Mouse (Mus musculus) c-Kit-positive CD71-positive TER-119-positive erythroid progenitor cells, embryonic 14.5 days (primary cell): ENCODE results near the gene Sox6.
"Not testable (repeated sequence)": the region's sequence is repeated elsewhere in the genome, so short reads cannot be mapped to it uniquely, and the experiment has no call there.

Source experiments
- DNase-seq: peaks from one replicate; pipeline ENCODE4 v3.0.0-alpha.2; 2013; ENCODE audit warnings: low spot score

Sox6 gene

DNA sequence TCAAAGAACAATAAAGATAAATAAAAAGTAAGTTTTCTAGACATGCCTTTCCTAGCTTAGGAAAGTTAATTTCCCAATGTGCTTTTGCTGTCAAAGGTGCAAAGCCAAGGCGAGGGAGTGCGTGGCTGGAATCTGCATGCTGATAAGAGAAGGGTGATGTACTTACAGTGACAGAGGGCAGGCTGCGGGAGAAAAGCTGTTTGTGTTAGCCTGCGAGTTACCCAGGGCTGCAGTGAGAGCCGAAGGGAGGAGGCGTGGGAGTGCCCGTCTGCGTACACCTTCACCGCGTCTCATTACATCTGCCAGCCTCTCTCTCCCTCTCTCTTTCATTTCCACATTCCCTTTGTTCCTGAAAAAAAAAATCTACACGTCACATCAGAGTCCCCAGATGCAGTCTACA, at the start of gene Sox6:
Gene Sox6, minus strand, starts transcription at position 286 of the 400 bp plus-strand sequence.
- no peak for DNase-seq

- not testable (repeated sequence) for DNase-seq
Measured at GRCm38 (mm10) chr7:116084366-116084765, 45.8 kb upstream of the Sox6 start, which contains the start of gene Gm4353. Gm4353 (minus strand) TSS chr7:116084635.

- DNase-seq: no peak
Measured at GRCm38 (mm10) chr7:116060739-116061138, 22.1 kb upstream of the Sox6 start.

- no peak for DNase-seq
Measured at GRCm38 (mm10) chr7:116040470-116041019, 1.9 kb upstream of the Sox6 start.

DNA sequence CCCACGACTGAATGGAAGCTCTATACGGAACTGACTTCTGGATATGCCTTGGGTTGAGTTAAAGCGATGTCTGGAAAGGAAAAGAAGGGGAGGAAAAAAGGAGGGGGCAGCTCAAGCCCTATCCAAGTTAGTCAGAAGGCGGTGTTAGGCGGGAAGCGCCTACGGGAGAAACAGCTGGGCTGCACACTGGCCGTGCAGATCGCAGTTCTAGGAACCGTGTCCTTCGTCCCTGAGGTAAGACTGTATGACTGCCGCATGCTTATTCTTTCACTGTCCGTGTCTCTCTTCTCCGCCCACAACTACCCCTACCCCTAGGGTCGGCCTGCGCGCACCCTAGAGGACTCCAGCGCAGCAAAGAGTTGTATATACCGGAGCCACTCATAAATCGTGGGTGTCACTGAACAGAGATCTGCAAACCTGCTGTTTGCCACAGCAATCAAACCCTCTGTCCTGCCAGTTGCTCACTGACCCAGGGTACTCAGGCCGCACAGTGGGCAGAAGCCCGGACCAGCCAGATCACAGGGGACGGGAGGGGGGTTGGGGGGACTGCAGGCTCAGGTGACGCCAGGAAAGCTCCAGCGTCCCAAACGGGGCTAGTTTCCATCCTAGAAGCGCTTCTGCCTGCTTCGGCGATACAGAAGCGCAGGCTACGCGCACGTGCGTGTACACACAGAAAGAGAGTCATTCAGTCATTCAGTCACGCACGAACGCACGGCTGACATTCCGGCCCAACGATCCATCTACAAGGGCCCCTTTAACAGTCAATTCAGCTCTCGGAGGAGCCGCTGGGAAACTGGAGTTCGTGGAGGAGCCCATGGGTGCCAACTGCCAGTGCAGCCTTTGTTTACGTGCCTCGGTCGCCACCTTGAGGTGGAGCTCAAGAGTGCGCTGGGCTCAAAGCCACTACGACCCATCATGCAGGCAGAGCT, 1.2 kb upstream of the Sox6 start:
- DNase-seq: peak; percentile 71

DNA sequence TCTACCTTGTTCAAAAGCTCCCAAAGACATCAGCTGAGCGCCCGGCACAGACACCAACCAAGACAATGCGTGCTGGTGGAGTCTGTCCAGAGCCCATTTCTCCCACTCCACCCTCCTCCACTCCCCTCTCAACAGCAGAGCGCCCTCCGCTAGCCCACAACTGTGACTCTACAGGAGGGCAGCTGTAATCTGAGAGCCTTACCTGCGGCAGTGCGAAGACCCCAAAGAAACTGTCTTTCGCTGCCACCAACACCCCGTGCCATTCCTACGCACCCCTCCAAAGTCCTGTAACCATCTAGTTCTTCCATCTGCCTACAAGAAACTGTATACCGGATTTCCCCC, 571 bp upstream of the Sox6 start, which contains the start of gene 1110004F10Rik:
Gene 1110004F10Rik, plus strand, starts transcription at position 202 of the 342 bp plus-strand sequence.
- no peak for DNase-seq

- no peak for DNase-seq
Measured at GRCm38 (mm10) chr7:116038024-116038423, 572 bp downstream of the Sox6 start.

DNA sequence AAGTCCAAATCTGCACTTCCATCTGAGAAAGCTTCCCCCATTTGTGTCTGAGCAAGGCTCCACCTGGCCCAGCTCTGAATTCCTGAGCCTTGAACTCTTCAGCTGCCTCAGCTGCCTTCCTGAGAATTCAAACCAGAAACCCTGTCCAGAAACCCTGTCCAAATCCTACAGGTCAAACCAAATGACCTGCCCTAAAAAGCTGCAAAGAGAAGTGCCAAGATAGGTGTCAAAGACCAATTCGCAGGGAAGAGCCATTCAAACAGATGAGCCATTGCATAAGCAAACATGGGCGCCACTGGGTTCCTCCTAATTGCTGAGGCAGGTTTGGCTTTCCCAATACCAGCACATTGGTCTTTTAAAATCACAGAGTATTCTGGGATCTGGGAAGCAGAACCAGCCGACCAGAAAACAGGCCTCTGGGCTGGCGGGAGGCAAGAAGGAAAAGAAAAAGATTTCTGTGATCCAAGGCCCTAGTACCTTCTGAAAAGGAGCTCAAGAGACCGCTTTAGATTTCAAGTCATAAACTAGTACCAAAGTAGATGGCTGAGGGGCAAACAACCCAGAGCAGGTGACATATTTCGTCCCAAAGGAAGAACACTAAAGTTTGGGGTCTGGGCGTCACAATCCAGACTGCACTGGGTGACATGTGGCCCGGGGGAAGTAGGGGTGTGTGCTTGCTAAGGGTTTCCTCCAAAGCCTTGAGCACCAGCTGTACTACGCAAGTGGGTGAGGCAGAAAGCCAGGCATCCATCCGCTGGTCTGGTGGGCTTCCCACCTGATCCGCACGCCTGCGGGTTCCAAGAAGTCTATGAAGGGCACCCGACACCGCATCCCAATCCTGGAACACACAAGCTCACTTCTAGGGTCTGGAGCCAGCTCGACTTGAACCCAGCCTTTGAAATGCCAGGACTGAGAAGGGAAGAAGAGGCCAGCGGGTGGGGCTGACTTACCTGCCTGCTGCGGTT, 1.7 kb downstream of the Sox6 start:
- DNase-seq: no peak

- no peak for DNase-seq
Measured at GRCm38 (mm10) chr7:116035504-116035903, 3.1 kb downstream of the Sox6 start.

DNA sequence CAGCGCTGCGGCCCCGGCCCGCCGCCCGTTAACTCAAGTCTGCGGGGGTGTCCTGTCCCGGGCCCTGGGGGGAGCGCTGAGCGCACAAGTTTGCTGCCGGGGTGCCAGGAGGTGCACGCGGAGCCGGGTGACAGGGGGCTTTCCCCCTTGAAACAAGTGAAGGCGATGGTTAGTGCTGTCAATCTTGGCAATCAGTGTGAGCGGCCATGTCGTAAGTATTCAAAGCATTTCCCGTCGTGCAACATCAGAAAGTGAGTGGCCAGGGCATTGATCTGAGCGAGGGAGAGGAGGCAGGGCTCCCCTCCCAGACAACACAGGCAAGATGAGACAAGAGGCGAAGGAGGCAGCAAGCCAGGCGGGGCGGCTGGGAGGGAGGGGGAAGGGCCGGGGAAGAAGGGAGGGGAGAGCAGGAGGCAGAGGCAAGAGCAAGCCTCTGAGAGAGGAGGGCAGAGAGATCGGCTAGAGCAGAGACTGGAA, 4.3 kb downstream of the Sox6 start:
- no peak for DNase-seq

- DNase-seq: no peak
Measured at GRCm38 (mm10) chr7:116033371-116034241, 5.0 kb downstream of the Sox6 start.

- peak; percentile 80 for DNase-seq
Measured at GRCm38 (mm10) chr7:116032596-116033307, 5.8 kb downstream of the Sox6 start.

DNA sequence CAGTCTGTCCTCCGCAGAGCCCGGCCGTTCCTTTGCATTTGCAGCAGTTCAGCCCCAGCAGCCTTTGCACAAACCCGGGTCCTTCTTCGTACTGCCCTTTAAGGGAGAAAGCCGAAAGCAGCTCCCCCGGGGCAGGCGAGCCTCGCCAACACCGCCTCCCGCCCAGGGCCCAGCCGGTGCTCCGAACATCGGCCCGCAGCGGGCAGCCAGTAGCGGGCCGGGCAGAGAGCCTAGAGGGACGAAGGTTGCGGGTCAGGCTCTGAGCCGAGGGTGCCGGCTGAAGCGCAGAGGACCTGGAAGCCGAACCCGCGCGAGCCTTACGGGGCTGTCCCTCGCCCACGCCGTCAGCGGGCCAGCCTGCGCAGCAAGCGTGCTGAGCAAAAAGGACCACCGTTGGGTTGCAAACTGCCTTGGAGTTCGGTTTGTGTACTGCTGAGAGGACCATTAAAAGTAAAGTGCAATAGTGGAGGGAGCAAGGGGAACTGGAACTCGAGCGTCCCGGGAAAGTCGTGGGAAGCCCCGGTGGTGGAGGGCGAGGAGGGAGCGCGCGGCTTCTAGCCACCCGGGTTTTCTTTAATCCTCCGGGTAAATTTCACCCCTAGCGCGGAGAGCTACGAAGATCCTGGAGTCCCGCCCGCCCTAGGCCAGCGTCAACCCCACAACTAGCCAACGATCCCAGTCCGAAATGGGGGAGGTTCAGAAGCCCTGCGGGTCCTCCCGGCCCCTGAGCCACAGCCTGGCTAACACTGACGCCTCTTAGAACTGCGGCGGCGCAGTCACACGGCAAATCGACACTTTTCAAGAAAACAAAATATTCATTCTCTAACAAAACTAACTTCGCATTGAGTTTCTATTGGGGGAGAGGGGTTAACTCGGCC, 6.6 kb downstream of the Sox6 start:
- peak; percentile 47 for DNase-seq

DNA sequence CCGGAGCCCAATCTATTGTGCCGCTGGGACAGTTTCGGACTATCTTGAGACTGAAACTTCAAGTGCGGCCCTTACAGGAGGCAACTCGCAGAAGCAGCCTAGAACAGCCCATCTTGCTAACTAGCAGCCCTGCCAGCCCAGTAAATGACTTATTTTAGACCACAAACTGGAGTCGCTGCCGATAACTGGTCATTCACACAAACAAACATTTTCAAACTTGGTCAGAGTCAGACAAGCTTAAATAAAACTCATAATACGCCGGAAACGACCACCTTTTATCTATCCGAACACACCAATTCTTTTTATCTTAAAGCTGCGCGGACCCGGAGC, 7.2 kb downstream of the Sox6 start:
- no peak for DNase-seq

GRCm38 (mm10) chr7:116030597-116031387, 7.8 kb downstream of the Sox6 start:
- no peak for DNase-seq

DNA sequence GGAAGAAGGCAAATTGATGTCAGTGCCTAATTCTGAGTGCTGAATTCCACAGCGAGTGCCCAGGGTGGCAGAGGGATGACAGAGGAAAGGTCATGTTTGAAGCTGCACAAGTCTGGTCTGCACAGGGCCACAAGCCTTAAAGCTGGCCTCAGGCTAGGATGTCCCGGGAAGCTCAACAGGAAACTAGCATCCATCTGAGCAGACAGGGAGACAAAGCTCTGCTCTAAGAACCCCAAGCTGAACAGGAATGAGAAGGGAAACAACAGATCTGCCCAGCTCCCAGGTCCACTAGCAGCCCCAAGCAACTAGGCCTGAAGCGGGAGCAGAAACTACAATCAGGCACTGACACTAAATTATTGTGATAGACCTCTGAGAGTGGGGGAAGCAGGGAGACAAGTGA, 8.6 kb downstream of the Sox6 start:
- DNase-seq: no peak

- DNase-seq: no peak
Measured at GRCm38 (mm10) chr7:116002726-116003125, 35.9 kb downstream of the Sox6 start.

DNA sequence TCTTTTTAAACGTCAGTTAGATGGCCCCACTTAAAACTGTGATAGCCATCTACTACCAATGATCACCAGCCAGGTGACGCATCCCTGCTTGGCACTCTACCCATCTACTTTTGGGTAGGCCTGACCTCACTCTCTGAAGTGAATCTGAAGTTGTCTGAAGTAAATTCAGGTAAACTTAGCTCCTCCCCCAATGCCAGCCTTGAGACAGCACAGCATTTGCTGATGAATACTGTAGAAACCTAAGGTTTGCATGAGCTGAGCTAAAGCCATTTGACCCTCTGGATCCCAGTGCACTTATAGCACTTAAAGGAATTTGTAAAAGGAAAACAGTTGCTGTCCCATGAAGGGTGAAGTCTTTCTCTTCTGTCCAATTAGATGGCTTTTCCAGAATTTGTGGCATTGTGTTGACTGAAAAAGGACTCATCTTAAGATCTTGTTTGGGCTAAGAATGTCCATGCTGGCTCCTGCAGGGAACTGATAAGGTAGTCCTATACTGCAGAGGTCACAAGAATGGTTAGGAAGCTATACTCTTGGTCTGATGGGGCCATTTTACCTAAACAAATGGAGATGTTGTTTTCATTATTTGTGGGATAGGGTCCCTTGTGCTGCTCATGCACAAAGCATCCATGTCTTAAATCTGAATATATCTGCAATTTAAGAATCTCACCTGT, 50.4 kb downstream of the Sox6 start:
- peak; percentile 35 for DNase-seq
